Mouse (Mus musculus): Measurements from ENCODE around the gene Rasa3.
A peak's percentile ranks its signal among the peaks of the same experiment; 100 is the strongest.

Gene Rasa3

DNA sequence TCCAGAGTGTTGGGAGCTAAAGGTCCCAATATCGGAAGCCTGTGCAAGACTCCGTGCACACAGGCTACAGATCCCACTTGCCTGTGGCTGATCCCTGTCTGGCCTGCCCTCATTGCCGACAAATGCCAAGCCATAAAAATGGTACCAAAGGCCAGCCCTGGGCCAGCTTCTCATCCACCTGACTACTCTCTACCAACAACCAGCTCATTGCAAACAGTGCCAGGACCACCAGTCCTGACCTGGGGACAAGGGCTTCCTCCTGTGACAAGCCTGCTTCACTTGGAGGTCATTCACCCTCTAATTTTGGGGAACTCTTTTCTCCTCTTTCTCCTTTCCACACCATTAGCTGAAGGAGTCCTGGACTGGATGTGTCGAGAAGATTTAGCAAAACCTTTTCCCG, 29.8 kb downstream of the Rasa3 start:
- DNase-seq: no peak

DNA sequence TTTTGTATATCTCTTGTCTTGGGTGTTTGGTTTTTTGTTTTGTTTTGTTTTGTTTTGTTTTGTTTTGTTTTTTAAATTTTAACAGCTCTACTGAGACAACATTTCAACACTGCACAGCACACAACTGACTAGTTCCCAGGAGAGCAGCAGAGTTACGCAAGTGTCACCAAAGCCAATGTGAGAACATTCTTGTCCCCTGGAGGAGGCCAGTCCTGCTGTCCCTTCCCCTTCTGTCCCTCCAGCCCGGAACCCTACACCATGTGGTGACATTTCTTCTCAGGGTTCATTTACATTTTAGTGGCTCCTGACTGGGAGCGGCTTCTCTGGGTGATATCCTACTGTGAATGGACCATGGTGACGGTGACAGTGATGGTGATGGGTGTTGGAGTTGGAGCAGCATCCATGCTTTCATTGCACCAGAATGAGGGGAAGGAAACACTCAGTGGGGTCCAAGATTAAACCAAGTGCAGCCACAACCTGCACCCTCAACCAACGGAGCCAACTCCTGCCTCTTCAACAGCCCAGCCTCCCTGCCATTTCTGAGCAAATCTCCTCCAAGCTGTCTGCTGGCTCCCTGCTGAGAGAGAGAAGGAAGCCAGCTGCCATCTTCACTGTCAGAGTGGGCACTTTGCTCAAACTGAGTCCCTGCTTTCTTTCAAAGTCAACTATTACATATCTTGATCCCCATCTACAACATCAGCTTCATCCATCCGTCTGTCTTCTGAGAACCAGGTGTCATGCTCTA, 32.3 kb downstream of the Rasa3 start:
- no peak for DNase-seq

DNA sequence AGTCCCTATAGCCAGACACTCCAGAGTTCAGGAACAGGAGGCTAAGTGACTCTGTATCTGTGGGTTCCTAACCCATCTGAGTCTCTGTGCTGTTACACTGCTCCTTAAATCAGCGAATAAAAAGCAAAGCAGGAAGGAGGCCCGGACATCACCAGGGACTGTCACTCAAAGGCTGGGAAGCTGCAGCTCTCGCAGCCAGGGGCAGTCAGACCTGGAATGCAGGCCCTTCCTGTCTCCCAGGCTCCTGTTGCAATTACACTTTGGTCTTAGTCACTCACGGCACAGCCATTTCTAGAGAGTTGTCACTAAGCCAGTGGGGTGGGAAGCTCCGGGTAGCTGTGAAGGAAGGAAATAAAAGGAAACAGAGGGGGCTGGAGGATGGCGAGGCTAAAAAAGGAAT, 33.2 kb downstream of the Rasa3 start:
- no peak for DNase-seq

DNA sequence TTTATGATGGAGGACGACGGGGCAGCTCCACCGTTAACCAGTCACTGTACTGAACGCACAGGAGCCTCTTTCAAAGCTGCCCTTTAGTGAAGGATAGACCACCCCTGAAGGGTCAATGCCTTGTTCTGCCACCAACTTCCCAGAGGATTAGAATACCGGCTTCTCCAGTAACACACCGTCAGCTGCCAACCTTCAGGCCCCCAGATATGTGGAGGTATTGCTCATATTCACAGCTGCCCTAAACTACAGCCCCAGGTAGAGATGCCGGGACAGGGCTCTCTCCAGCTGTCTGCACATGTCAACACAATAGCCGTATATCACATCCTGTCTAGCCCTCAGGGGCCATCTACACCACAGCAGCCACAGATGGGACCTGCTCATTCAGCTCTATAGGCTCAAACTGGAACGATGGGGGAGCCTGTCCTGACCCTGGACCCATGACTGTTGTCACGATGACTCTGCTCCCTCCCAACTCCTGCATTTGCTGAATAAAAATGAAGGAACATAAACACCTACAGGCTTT, 34.7 kb downstream of the Rasa3 start:
- no peak for DNase-seq

DNA sequence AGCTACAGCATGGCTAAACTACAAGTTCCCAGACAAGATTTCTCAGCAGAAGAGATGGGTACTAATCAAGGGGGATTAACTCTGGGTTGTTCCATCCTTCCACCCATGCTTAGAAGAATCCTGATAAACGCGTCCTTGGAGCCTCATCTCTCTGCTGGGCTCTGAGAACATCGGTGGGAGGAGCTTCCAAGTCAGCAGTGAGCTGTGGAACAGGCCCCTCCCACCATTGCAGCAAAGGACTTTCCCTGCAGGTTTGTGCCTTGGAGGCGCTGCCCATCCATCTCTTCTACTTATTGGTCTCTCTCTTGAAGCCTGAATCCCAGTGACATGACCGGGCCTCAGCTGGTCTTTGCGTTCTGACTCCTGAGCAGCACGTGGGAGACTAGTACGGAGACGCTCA, 36.2 kb downstream of the Rasa3 start:
- DNase-seq: no peak

DNA sequence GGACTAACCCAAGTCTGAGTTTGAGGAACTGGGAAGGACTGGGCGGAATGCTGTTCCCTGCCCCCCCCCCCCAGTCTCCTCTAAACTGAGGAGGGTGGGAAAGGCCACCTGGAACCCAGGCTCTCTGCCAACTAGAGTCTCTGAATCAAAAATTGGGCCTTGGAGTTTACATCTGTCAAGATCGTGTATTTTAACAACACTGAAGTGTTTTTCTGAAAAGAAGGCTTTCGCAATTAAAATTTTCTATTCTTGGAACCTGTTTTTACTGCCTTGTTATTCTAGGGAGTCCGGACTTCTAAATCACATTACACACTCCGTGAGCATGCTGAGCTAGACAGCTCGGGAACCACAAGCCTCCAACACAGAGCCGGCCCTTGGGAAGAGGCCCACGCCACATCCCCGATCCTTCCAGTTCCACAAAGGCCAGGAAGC, 36.9 kb downstream of the Rasa3 start:
- DNase-seq: no peak

DNA sequence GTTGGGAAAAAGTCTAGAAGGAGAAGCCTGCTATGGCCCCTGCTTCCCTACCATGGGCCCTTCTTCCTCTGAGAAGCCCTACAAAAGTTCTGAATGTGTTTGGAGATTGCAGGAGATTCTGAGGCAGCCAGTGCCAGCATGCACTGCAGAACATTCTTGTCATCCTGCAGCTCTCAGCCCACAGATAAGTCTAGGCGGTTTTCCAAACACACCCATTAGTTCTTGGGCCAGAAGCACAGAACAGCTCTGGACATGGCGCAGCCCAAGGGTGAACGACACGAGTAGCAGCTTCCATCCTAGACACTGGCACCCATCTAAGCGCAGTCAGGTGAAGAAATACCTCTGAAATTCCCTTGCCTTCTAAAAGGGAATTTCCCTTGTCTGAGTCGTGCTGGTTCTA, 44.3 kb downstream of the Rasa3 start:
- no peak for DNase-seq

DNA sequence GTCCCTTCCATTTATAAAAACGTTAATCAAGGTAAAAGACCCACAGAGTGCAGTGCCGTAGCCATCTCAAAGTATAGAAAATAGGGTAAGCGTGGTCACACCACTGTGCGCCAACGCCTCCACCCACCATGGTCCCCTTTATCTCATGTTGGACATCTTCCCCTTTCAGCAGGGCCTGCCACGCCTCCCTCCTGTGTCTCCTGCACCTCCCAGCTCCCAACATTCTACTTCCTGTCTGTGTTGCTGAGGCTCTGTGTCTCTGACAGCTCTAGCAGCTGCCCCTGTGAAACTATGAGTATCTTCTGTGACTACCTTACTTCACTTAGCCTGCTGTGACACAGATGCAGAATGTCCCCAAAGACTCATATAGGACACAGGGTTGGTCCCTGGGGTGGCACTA, 45.1 kb downstream of the Rasa3 start:
- no peak for DNase-seq

DNA sequence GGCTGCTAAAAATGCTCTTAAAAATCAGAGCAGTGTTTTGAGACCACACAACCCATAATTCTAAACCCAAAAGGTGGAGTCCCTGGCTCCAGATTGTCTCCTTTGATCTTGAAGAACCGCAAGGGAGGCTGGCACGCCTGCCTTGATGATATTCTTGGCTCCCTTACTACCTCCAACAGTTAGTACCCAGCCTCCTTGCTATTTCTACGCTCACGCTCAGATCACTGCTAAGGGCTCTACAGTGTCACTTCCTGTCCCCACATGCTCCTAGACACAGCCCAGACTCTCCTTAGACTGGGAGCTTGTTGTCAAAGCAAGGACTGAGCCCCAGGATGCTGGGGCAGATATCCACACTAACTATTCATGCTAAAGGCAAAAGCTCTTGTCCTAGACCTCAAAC, 46.6 kb downstream of the Rasa3 start:
- DNase-seq: no peak

DNA sequence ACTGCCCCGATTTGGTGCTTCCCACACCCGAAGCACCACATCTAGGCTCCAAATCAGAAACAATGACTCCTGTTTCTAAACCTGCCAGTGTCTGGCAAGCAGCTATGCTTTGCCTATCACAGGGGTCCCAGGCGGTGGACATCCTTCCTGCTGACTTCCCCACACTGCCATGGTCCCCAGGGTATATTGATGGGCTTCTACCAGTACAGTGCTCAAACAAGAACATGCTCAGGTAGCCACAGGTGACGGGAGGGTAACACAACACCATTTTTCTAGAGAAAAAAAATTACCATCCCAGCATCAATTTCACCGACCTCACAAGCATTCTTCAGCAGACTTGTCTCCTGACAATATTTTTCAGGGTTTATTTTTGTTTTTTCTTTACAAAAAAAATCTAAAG, 47.2 kb downstream of the Rasa3 start:
- no peak for DNase-seq

DNA sequence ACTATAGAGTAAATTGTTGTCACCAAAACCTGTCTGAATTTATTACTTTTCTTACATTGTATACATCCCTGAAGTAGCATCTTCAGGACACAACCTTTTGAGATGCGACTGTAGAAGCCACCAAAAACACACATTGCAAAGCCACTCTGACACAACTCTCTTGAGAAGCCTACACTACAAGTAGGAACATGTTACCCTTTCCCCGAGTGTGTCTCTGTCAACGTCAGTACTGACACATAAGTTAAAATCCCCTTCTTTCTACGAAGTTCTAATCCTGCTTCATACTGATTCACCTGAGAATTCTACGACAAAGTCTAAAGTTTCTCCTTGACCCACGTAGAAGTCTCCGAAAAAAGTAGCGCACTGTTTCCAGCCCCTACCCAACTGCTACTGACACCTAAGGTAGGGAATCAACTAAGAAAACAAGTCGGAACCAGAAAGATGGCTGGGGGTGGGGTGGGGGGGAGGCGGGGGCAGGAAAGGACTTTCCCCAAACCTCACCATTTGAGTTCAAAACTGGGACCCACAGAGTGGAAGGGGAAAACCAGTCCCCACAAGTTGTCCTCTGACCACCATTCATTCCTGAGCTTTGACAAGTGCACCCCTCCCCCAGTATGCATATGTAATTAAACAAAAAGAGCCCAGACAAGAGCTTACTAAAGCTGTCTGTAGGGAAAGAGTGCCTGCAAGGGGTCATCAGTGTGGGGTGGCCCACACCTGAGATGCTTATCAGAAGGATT, 47.9 kb downstream of the Rasa3 start:
- no peak for DNase-seq

DNA sequence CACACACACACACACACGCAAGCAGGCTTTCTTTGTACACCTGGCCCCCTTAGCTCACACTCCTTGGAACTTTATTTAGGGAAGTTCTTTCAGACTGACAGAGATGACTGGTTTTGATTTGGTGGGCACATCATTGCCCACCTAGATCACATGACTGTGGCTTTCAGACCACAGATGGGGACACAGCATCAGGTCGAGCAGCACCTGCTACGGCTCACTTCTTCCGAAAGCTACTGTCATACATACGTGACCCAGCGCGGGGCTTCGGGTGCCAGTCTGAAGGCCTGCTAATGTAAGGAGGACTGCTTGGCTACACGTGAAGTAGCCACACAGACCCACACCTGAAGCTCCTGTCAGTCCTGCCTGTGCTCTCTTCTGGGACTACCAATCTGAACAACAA, 49.3 kb downstream of the Rasa3 start:
- no peak for DNase-seq

DNA sequence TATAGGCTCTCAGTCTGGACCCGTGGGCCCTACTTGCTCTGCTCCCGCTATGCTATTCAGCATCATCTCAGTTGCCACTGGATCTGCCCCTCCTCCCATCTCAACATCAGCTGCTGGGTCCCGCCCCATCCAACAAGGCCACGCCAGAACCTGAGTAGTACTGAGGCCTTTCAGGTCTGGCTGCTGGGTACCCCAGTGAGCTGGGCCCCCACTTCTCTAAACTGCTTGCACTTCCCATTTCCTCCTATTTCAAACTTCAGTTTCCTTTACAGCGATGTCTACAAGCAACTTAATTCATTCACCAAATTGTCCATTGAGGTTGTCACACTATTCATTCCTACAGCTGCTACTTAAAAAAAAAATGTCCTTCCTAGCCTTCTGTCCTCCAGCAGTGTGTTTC, 49.8 kb downstream of the Rasa3 start:
- DNase-seq: no peak

DNA sequence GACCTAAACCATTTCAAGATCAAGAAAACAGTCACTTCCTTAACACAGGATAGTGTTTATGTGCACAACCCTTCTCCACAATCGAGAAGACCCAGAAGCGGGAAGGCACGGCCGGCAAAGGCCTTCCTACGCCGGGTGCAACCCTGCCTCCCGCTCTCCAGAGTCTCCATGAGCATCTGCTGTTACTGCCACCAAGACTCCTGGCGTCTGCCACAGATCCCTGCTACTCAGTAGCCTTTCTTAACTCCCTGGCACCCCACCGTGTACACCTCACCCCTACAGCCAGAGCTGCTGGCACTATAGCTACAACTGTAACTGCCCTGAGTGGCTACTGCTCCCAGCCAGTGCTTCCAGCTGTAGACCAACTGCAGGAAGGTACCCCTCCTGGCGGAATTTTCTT, 51.3 kb downstream of the Rasa3 start:
- no peak for DNase-seq

DNA sequence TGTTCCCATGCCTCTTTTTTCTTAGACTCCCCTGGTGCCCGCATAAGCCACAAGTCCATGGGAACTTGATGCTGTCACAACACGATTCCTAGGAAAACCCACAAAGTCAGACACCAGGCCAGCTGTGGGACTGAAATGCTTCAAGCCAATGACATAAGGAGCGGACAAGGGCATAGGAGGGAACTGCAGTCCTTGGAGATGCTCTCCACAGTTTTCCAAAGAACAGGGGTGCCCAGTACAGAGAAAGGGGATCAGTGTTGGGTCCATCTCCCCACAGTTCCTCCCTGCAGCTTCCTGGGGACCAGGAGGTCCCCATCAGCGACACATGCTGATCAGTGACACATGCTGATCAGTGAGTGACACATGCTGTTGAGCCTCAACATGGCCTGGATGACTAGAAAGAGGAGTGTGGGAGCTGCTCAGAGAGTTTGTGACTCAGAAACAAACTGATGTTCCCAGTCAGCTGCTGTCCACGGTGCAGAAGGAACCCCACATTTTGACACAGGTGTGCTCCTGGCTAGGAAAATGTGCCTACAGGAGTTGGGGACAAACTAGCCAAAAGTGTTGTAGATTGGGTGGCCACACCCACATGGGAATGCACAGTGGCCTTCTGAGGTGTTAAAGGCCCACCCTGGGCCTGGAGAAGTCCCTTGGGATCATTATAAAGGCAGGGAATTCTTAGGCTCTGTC, 52.0 kb downstream of the Rasa3 start:
- no peak for DNase-seq

DNA sequence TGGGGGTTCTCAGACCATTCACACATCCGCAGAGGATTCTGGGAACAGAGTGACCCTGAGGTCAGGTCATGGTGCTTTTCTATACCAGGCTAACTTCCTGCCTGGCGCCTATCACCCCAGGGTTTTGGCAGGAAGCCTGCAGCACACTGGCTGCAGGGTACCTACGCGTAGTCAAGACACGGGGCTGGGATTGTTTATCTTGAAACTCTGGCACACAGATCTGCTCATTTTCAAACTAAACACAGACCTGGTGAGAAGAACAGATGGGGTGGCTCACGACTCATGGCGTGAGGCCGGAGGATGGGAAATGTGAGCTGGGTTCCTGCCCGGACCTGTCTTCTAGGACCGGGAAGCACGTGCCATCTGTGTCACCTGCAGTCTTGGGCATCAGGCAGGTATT, 52.5 kb downstream of the Rasa3 start:
- DNase-seq: no peak

DNA sequence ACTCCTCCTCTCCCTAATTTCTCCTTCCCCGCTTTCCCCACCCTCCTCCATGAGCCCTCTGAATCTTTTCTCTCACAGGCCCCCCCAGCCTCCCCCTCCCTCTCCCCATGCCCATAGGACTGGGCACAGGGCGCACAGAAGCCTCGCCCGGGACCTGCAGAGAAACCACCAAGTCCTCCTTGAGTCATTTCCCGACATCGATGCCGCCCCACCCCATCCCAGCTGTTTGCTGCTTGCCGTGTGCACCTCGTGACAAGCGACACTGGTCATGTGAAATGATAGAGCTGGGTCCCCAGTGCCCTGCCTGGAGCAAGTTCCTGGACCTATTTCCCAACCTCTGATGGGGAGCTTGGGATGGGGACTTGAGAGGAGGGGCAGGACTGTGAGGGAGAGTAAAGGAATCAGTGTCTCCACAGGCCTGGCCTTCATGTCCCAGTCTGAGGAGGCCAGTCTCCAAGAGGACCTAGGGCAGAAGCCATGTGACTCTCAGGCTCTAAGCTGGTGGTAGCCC, 53.4 kb downstream of the Rasa3 start:
- peak; percentile 30 for DNase-seq

DNA sequence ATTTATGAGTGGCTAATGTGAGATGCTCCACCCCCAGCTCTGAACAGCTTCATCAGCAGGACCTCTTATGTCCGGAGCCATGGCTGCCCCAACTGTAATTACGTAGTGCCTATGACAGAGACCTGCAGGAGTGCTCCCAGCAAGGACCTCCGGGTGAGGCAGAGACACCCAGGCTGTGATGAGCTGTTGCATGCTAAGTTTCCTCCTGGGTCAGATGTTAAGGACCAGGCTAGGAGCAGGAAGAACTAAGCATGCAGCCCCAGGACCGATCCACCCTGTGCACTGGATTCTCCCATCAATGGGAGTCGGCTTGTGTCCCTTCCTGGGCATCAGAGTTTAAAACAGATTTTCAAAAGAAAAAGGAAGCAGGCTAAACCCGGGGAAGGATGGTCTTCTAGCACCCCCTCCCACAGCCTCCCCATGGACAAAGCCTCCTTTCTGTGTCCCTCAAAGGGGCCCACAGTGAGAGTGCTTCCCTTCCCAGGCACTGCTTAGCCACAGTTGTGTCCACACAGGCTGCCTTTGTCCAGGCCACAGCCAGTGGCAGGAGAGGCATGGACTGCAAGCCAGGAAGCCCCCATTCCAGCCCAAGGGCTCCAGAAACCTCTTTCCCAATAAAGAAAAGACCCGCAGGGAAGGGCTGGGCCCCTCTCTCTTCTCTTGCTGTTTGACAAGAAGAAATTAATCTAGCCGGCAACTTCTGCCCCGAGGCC, 54.2 kb downstream of the Rasa3 start:
- DNase-seq: no peak

DNA sequence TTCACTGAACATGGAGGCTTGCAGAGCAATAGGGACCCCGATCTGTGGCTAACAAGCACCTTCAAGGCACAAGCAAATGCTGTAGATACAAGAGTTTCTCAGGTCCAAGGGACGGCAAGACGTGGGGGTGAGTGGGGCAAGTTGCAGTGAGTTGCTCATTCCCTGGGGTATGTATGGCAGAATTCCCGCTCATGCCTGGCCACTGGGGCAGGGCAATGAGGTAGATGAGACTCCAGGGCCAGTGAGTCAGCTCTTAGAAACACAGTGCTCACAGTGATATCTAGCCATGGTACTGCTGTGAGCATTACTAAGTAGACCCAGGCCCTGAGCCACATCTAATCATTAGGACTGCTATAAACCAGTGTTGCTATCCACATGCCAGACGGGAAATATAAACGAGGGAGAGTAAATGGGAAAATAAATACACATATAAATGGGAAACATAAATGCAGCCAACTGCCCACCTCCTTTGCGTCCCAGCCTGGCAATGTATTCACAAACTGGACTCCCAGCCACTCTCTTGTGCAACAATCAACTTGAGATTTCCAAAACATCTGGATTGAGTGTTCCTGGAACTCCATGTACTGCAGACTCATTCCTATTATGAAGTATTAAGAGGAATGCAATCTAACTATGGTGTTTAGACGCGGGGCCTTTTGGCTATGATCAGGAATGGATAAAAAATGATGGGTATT, 57.0 kb downstream of the Rasa3 start:
- no peak for DNase-seq

DNA sequence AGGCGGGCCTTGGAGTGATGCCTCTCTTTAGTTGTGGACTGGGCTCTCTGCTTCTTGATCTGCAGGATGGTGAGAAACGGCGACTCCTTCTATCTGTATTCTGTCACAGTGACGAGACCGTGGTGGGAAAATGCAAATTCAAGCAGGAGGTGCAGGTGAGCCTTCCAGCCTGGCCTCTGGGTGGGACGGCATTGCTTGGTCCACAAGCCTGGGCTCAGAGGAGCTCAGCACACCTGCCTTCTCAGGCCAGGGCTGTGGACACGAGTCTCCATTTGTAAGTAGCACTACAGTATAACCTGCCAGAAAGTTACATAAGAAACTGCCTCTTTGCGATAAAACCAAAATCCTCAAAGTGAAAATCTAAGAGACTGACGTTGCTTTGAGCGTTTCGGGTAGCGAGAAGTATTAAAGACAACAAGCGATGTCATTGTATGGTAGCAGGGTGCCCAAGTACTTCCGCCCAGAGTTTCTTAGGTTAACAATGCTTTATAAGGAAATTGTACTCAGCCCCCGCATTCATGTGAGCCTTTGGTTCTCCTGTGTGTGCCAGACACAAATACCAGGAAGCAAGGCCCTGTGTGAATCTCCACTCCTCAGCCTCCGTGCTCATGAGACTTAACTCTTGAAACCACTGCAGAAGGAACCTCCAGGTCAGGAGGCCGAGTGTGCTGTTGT, 60.4 kb downstream of the Rasa3 start:
- no peak for DNase-seq

DNA sequence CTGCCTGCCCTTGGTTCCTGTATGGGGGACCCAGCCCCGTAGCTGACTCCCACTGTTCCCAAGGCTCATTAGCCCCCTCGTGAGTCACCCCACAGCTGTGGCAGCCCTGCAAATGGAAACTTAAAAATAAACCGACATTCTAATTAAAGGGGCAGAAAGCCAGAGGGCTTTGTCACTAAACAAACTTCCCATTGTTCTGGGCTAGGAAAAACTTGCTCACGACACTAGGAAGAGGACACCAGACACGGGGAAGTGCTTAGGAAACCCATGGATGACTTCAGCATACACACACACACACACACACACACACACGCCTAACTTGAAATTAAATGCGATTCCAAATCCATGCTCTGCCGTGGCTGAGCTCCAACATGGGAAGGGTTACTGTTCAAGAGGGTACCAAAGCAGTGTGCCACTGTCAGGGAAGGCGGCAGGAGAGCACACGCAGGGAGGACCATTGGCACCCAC, 62.4 kb downstream of the Rasa3 start:
- DNase-seq: no peak

DNA sequence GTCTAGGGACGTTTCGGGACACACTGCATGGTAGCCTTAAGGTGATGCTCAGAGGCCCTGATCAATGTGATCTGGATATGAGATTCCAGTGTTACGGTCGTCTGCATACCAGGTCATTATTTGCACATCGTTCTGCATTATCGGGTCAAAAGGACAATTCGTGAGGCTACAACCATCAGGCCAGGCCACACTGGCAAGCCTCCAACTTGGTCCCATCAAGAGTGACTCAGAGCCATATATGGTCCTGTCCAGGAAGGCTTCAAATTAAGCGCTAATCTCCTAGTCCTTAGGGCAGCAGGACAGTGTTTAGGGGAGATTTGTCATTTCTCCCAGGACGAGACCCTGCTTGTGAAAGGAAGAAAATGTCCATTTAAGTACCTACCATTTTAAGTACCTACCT, 63.3 kb downstream of the Rasa3 start:
- DNase-seq: no peak

Data from thymus, postnatal 14 days (tissue).